Mouse (Mus musculus) neural tube, embryonic 14.5 days (tissue): ENCODE data around the gene Tbc1d5. TPM values are rescaled to one million over a fixed set of nuclear protein-coding genes. Genes with fewer than 3 reads are reported as not detected.

Source experiments
- ATAC-seq: fragments of 200-750 bp; cut with Nextera tagmentation; 2 replicates; pipeline ENCODE4 v1.8.0; 2017; ENCODE audit warnings: low read depth, mild to moderate bottlenecking, moderate TSS enrichment, moderate library complexity
- H3K27ac ChIP-seq: fragments of 300-500 bp; sonication (generic); 2 replicates; pipeline ENCODE4 v1.5.1; 2014; ENCODE audit warnings: low read depth, mild to moderate bottlenecking, control low read depth, low read length, moderate library complexity, mixed read lengths
- H3K27me3 ChIP-seq: fragments of 300-500 bp; sonication (generic); 2 replicates; pipeline ENCODE4 v1.6.1; 2014; ENCODE audit warnings: low read length; ENCODE audit not compliant: control insufficient read depth, insufficient read depth
- H3K36me3 ChIP-seq: fragments of 300-500 bp; sonication (generic); 2 replicates; pipeline ENCODE4 v1.6.1; 2014; ENCODE audit warnings: low read length, mixed read lengths; ENCODE audit not compliant: control insufficient read depth, insufficient read depth
- H3K4me1 ChIP-seq: fragments of 300-500 bp; sonication (generic); 2 replicates; pipeline ENCODE4 v1.6.1; 2014; ENCODE audit warnings: low read length; ENCODE audit not compliant: control insufficient read depth, insufficient read depth
- H3K4me2 ChIP-seq: fragments of 300-500 bp; sonication (generic); 2 replicates; pipeline ENCODE4 v1.6.1; 2014; ENCODE audit warnings: mild to moderate bottlenecking, low read depth, low read length, control low read depth
- H3K4me3 ChIP-seq: fragments of 300-500 bp; sonication (generic); 2 replicates; pipeline ENCODE4 v1.5.1; 2014; ENCODE audit warnings: low read depth, low read length, control low read depth, mixed read lengths
- H3K9ac ChIP-seq: fragments of 300-500 bp; sonication (generic); replicated peaks from 2 replicates; pipeline ENCODE4 v1.6.1; 2014; ENCODE audit warnings: low read depth, mild to moderate bottlenecking, control low read depth, low read length, mixed read lengths
- H3K9me3 ChIP-seq: fragments of 300-500 bp; sonication (generic); 2 replicates; pipeline ENCODE4 v1.6.1; 2016; ENCODE audit warnings: low read length; ENCODE audit not compliant: control insufficient read depth
- WGBS: fragments of 180-500 bp; shearing (Covaris S2); extraction: QIAGEN DNeasy Blood & Tissue Kit; methylation state at CpG from one replicate; pipeline ENCODE4 v1.1.7; 2014; 5-methylcytosine and 5-hydroxymethylcytosine counted together
- polyA plus RNA-seq: library from polyadenylated mRNA; unstranded; fragments of >200 nt; fragmentation: Nextera tagmentation; extraction: Ambion mirVana; gene quantifications from 2 replicates; pipeline ENCODE4 v1.2.1, GENCODE M21; 2014

The Tbc1d5 gene
- polyA plus RNA-seq, 1 experiment from 2014 or later: 10.1 TPM

DNA sequence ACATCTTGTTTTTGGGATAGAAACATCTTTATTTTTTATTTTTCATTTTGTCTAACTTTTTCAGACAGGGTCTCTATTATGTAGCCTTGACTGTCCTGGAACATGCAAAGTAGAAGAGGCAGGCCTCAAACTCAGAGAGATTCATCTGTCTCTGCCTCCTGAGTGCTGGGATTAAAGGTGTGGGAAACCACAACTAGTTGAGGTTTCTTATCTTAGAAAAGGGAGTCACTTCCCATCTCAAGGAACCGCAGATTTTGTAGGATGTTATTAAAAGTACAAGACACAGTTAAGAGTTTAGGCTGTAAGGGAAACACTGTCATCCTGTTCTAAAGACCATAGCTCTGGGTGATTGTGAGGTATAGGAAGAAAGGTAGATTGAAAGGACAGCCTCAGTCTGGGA lies 373.5 kb downstream of the Tbc1d5 start:
- Histone ChIP-seq H3K9ac (no peak overlapping the region), H3K36me3 (no peaks in the 10 kb centered on the region), H3K4me1 (no peaks in the 10 kb centered on the region), H3K27ac (no peak overlapping the region), H3K4me3 (no peak overlapping the region), H3K4me2 (no peak overlapping the region), H3K27me3 (no peaks in the 10 kb centered on the region), H3K9me3 (no peaks in the 10 kb centered on the region)
- WGBS: 97% methylated on average over 1 of the region's 1 CpGs
- ATAC-seq: no peak

DNA sequence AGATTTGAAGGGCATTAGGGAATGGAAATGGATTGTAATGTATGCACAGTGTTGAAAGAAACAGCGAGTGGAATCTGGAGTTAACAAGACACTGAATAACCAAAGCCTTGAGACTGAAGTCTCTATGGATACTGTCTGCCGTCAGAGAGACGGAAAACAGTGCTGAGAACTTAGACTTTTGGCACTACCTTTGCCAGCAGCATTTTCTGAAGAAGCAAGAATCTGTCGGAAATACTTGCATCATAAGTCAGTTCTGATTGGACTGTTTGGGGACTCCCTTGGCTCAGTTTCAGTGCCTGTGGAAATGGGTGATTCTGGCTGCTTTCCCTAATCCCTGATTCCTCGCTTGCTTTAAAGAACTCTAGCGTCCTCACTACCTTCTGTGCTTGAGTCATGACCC lies 375.9 kb downstream of the Tbc1d5 start:
- no peak for ATAC-seq
- no peak overlapping the region for H3K27ac ChIP-seq
- H3K9ac ChIP-seq: no peak overlapping the region
- H3K27me3 ChIP-seq: no peaks in the 10 kb centered on the region
- no peaks in the 10 kb centered on the region for H3K36me3 ChIP-seq
- no peak overlapping the region for H3K4me3 ChIP-seq
- no peaks in the 10 kb centered on the region for H3K9me3 ChIP-seq
- H3K4me2 ChIP-seq: no peak overlapping the region
- 68% methylated on average over 6 of the region's 6 CpGs for WGBS
- no peaks in the 10 kb centered on the region for H3K4me1 ChIP-seq

- Histone ChIP-seq H3K4me2 (no peak overlapping the region), H3K9me3 (no peaks in the 10 kb centered on the region), H3K27ac (no peak overlapping the region), H3K9ac (no peak overlapping the region), H3K4me3 (no peak overlapping the region), H3K36me3 (no peaks in the 10 kb centered on the region), H3K27me3 (no peaks in the 10 kb centered on the region), H3K4me1 (no peaks in the 10 kb centered on the region)
- 73% methylated on average over 8 of the region's 8 CpGs for WGBS
- no peak for ATAC-seq
Observed at GRCm38 (mm10) chr17:50802380-50802779, 376.8 kb downstream of the Tbc1d5 start.

GRCm38 (mm10) chr17:50795445-50796095 lies 383.6 kb downstream of the Tbc1d5 start:
- peak; percentile 92 for ATAC-seq
- H3K4me3 ChIP-seq: no peak overlapping the region
- WGBS: 74% methylated on average over 6 of the region's 6 CpGs

DNA sequence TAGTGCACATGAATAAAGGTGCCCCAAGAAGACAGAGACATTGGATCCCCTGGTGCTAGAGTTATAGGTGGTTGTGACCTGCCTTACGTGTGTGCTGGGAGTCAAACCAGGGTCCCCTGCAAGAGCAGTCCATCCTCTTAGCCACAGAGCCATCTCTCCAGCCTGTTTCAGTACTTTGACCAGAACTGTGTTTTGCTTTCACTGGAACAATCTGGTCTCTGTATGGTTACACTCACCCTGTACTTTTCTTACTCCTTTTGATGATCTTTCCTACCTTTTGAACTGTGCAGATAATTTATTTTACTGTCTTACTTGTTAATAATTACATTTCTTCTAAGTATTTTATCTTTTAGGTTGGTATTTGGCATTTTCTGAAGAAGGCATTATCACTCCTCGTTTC lies 387.5 kb downstream of the Tbc1d5 start:
- Histone ChIP-seq H3K4me3 (no peak overlapping the region), H3K4me1 (no peaks in the 10 kb centered on the region), H3K9ac (no peak overlapping the region), H3K4me2 (no peak overlapping the region), H3K9me3 (no peaks in the 10 kb centered on the region), H3K27me3 (no peaks in the 10 kb centered on the region), H3K36me3 (no peaks in the 10 kb centered on the region), H3K27ac (no peak overlapping the region)
- ATAC-seq: no peak
- WGBS: 97% methylated on average over 2 of the region's 2 CpGs

More at GRCm38 (mm10) chr17:50795445-50796095, 383.6 kb downstream of the Tbc1d5 start:
- H3K36me3 ChIP-seq: no peaks in the 10 kb centered on the region
- no peak overlapping the region for H3K9ac ChIP-seq
- H3K4me1 ChIP-seq: no peaks in the 10 kb centered on the region
- H3K4me2 ChIP-seq: no peak overlapping the region
- H3K9me3 ChIP-seq: no peaks in the 10 kb centered on the region
- no peak overlapping the region for H3K27ac ChIP-seq
- H3K27me3 ChIP-seq: no peaks in the 10 kb centered on the region

DNA sequence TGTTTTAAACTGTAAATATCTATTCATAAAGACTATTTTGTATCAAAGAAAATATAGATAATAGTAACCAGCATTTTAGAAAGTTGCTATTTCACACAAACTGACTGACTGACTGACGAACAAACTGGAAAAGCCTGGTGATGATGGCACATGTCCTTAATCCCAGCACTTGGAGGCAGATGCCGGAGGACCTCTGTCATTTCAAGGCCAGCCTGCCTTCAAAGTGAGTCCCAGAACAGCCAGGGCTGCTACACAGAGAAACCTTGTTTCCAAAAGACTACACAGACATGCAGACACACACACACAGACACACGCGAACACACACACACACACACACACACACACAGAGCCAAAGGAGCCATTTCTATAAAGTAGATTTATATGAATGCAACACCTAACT lies 390.3 kb downstream of the Tbc1d5 start:
- Histone ChIP-seq H3K4me3 (no peak overlapping the region), H3K9me3 (no peaks in the 10 kb centered on the region), H3K27me3 (no peaks in the 10 kb centered on the region), H3K4me1 (no peaks in the 10 kb centered on the region), H3K9ac (no peak overlapping the region), H3K27ac (no peak overlapping the region), H3K36me3 (no peaks in the 10 kb centered on the region), H3K4me2 (no peak overlapping the region)
- ATAC-seq: no peak
- WGBS: 91% methylated on average over 4 of the region's 4 CpGs

DNA sequence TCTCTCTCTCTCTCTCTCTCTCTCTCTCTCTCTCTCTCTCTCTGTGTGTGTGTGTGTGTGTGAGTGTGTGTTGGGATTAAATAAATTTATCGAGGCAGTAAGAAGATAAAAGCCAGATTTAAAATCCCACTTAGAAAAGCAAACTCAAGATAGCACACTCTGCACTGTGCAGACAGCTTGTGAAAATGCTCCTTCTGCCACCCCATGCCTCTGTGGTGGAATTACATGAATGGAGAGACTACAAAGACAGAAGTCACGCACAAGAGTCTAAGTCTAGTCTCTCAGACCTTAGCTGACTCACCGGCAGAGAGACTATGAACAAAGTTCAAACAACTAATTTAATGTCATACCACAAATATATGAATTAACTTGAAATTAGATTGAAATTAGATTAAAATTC lies 403.9 kb downstream of the Tbc1d5 start:
- WGBS: 90% methylated on average over 3 of the region's 3 CpGs
- Histone ChIP-seq H3K9ac (no peak overlapping the region), H3K27me3 (no peaks in the 10 kb centered on the region), H3K4me2 (no peak overlapping the region), H3K9me3 (no peaks in the 10 kb centered on the region), H3K36me3 (no peaks in the 10 kb centered on the region), H3K4me1 (no peaks in the 10 kb centered on the region), H3K4me3 (no peak overlapping the region), H3K27ac (no peak overlapping the region)
- no peak for ATAC-seq

GRCm38 (mm10) chr17:50764387-50764786 lies 414.8 kb downstream of the Tbc1d5 start:
- WGBS: 96% methylated on average over 7 of the region's 7 CpGs
- H3K4me1 ChIP-seq: no peaks in the 10 kb centered on the region

GRCm38 (mm10) chr17:50763407-50763806 lies 415.7 kb downstream of the Tbc1d5 start:
- H3K4me3 ChIP-seq: no peak overlapping the region
- no peak for ATAC-seq
- no peaks in the 10 kb centered on the region for H3K9me3 ChIP-seq
- H3K27me3 ChIP-seq: no peaks in the 10 kb centered on the region
- no peak overlapping the region for H3K27ac ChIP-seq
- no peak overlapping the region for H3K9ac ChIP-seq
- no peaks in the 10 kb centered on the region for H3K36me3 ChIP-seq
- no peaks in the 10 kb centered on the region for H3K4me1 ChIP-seq
- 88% methylated on average over 5 of the region's 5 CpGs for WGBS
- H3K4me2 ChIP-seq: no peak overlapping the region

More at GRCm38 (mm10) chr17:50764387-50764786, 414.8 kb downstream of the Tbc1d5 start:
- Histone ChIP-seq H3K27me3 (no peaks in the 10 kb centered on the region), H3K27ac (no peak overlapping the region), H3K9ac (no peak overlapping the region), H3K4me2 (no peak overlapping the region), H3K4me3 (no peak overlapping the region), H3K36me3 (no peaks in the 10 kb centered on the region), H3K9me3 (no peaks in the 10 kb centered on the region)
- no peak for ATAC-seq
